Mouse (Mus musculus) forebrain, embryonic 15.5 days (tissue): Measurements from ENCODE around the gene Tdrd5. TPM values are rescaled to one million over a fixed set of nuclear protein-coding genes. Genes with fewer than 3 reads are reported as not detected.
"Not testable (repeated sequence)": the region's sequence is repeated elsewhere in the genome, so short reads cannot be mapped to it uniquely, and the experiment has no call there.

ENCODE experiments used
- ATAC-seq: fragments of 200-750 bp; cut with Nextera tagmentation; replicated peaks from 2 replicates; pipeline ENCODE4 v1.8.0; 2017; ENCODE audit warnings: mild to moderate bottlenecking, moderate TSS enrichment, moderate library complexity
- H3K27ac ChIP-seq: fragments of 300-500 bp; sonication (generic); replicated peaks from 2 replicates; pipeline ENCODE4 v1.5.1; 2015; ENCODE audit warnings: mild to moderate bottlenecking, inconsistent platforms
- H3K27me3 ChIP-seq: fragments of 300-500 bp; sonication (generic); 2 replicates; pipeline ENCODE4 v1.6.1; 2015; ENCODE audit warnings: inconsistent platforms
- H3K36me3 ChIP-seq: fragments of 300-500 bp; sonication (generic); 2 replicates; pipeline ENCODE4 v1.6.1; 2015; ENCODE audit warnings: mild to moderate bottlenecking, inconsistent platforms
- H3K4me1 ChIP-seq: fragments of 300-500 bp; sonication (generic); 2 replicates; pipeline ENCODE4 v1.6.1; 2015; ENCODE audit warnings: inconsistent platforms
- H3K4me2 ChIP-seq: fragments of 300-500 bp; sonication (generic); replicated peaks from 2 replicates; pipeline ENCODE4 v1.6.1; 2015; ENCODE audit warnings: mild to moderate bottlenecking, inconsistent platforms
- H3K4me3 ChIP-seq: fragments of 300-500 bp; sonication (generic); 2 replicates; pipeline ENCODE4 v1.5.1; 2015; ENCODE audit warnings: mild to moderate bottlenecking, inconsistent platforms
- H3K9ac ChIP-seq: fragments of 300-500 bp; sonication (generic); replicated peaks from 2 replicates; pipeline ENCODE4 v1.6.1; 2015; ENCODE audit warnings: mild to moderate bottlenecking, inconsistent platforms
- H3K9me3 ChIP-seq: fragments of 300-500 bp; sonication (generic); 2 replicates; pipeline ENCODE4 v1.6.1; 2016; ENCODE audit warnings: inconsistent platforms
- WGBS: fragments of 180-500 bp; shearing (Covaris S2); methylation state at CpG from one replicate; pipeline ENCODE4 v1.1.7; 2015; ENCODE audit warnings: mixed read lengths; 5-methylcytosine and 5-hydroxymethylcytosine counted together
- polyA plus RNA-seq: library from polyadenylated mRNA; unstranded; fragments of >200 nt; fragmentation: Nextera tagmentation; extraction: Ambion mirVana; gene quantifications from 2 replicates; pipeline ENCODE4 v1.2.1, GENCODE M21; 2015

Tdrd5 gene
- 0.31 and 0.42 TPM in 2 replicates for polyA plus RNA-seq

- Histone ChIP-seq H3K27me3 (peaks cover 45% of the 10 kb centered on the region; the same call in 1 of the 2 replicates), H3K9me3 (no peaks in the 10 kb centered on the region), H3K9ac (peak within 1 kb of the TSS; percentile 53), H3K4me2 (peak within 1 kb of the TSS; percentile 98), H3K4me3 (peak within 1 kb of the TSS; percentile 71), H3K36me3 (no peaks in the 10 kb centered on the region), H3K4me1 (peaks cover 6% of the 10 kb centered on the region; the same call in 1 of the 2 replicates), H3K27ac (no peak within 1 kb of the TSS)
- ATAC-seq, result peak; percentile 94
- WGBS, result under 1% methylated on average over 80 of the region's 85 CpGs
These were observed at the start of gene Tdrd5 for GRCm38 (mm10) chr1:156302911-156303749. TSS of gene Tdrd5 (minus strand) at chr1:156303664.

- no peaks in the 10 kb centered on the region for H3K4me1 ChIP-seq
- no peak overlapping the region for H3K9ac ChIP-seq
- H3K4me2 ChIP-seq, result no peak overlapping the region
- no peaks in the 10 kb centered on the region for H3K36me3 ChIP-seq
- no peak overlapping the region for H3K27ac ChIP-seq
- 89% methylated on average over 2 of the region's 2 CpGs for WGBS
- no peaks in the 10 kb centered on the region for H3K9me3 ChIP-seq
- H3K27me3 ChIP-seq, result no peaks in the 10 kb centered on the region
- H3K4me3 ChIP-seq, result no peak overlapping the region
- ATAC-seq, result no peak
These were observed 49.0 kb upstream of the Tdrd5 start for GRCm38 (mm10) chr1:156352466-156352865.

- no peak overlapping the region for H3K4me2 ChIP-seq
- no peaks in the 10 kb centered on the region for H3K9me3 ChIP-seq
- ATAC-seq, result no peak
- no peaks in the 10 kb centered on the region for H3K27me3 ChIP-seq
- no peak overlapping the region for H3K27ac ChIP-seq
- no peaks in the 10 kb centered on the region for H3K4me1 ChIP-seq
- no peak overlapping the region for H3K4me3 ChIP-seq
- WGBS, result 80% methylated on average over 4 of the region's 4 CpGs
- no peaks in the 10 kb centered on the region for H3K36me3 ChIP-seq
- no peak overlapping the region for H3K9ac ChIP-seq
These were observed 47.0 kb upstream of the Tdrd5 start for GRCm38 (mm10) chr1:156350441-156350840.

- WGBS, result 86% methylated on average over 4 of the region's 4 CpGs
- no peak overlapping the region for H3K4me2 ChIP-seq
- no peaks in the 10 kb centered on the region for H3K4me1 ChIP-seq
- H3K9ac ChIP-seq, result no peak overlapping the region
- no peaks in the 10 kb centered on the region for H3K36me3 ChIP-seq
- H3K27ac ChIP-seq, result no peak overlapping the region
- no peaks in the 10 kb centered on the region for H3K27me3 ChIP-seq
- no peaks in the 10 kb centered on the region for H3K9me3 ChIP-seq
- H3K4me3 ChIP-seq, result no peak overlapping the region
- no peak for ATAC-seq
These were observed 45.6 kb upstream of the Tdrd5 start for GRCm38 (mm10) chr1:156349031-156349430.

DNA sequence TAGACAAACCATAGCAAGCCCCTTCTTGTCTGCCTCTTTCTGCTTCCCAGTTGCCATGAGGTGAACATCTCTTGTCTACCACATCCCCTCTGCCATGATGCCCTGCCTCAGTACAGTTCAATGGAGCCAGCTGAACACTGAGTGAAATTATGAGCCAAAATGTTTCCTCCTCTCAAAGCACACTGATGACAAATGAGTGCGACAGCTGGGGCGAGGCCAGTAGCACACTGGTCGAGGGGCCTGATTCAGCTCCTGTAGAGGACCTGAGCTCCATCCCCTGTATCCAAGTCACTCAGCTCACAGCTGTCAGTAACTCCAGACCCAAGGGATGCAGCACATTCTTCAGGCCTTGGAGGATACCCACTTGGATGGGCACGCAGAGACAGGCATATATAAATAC is 42.2 kb upstream of the Tdrd5 start:
- Histone ChIP-seq H3K27me3 (no peaks in the 10 kb centered on the region), H3K4me1 (no peaks in the 10 kb centered on the region), H3K4me2 (no peak overlapping the region), H3K27ac (no peak overlapping the region), H3K9ac (no peak overlapping the region), H3K4me3 (no peak overlapping the region), H3K9me3 (no peaks in the 10 kb centered on the region), H3K36me3 (no peaks in the 10 kb centered on the region)
- no peak for ATAC-seq
- 91% methylated on average over 4 of the region's 4 CpGs for WGBS

- H3K27me3 ChIP-seq, result no peaks in the 10 kb centered on the region
- no peak overlapping the region for H3K4me2 ChIP-seq
- no peak for ATAC-seq
- no peaks in the 10 kb centered on the region for H3K4me1 ChIP-seq
- no peak overlapping the region for H3K4me3 ChIP-seq
- WGBS, result 69% methylated on average over 4 of the region's 4 CpGs
- H3K27ac ChIP-seq, result no peak overlapping the region
- H3K36me3 ChIP-seq, result no peaks in the 10 kb centered on the region
- H3K9ac ChIP-seq, result no peak overlapping the region
- H3K9me3 ChIP-seq, result no peaks in the 10 kb centered on the region
These were observed 41.0 kb upstream of the Tdrd5 start for GRCm38 (mm10) chr1:156344433-156344832.

- Histone ChIP-seq H3K4me1 (no peaks in the 10 kb centered on the region), H3K9ac (no peak overlapping the region), H3K9me3 (no peaks in the 10 kb centered on the region), H3K27me3 (no peaks in the 10 kb centered on the region), H3K27ac (no peak overlapping the region), H3K36me3 (no peaks in the 10 kb centered on the region), H3K4me2 (no peak overlapping the region), H3K4me3 (no peak overlapping the region)
- ATAC-seq, result no peak
- WGBS, result 75% methylated on average over 4 of the region's 4 CpGs
These were observed 37.4 kb upstream of the Tdrd5 start for GRCm38 (mm10) chr1:156340847-156341246.

- Histone ChIP-seq H3K4me1 (no peaks in the 10 kb centered on the region), H3K9ac (no peak overlapping the region), H3K27me3 (no peaks in the 10 kb centered on the region), H3K4me3 (no peak overlapping the region), H3K36me3 (no peaks in the 10 kb centered on the region), H3K27ac (no peak overlapping the region), H3K9me3 (no peaks in the 10 kb centered on the region), H3K4me2 (no peak overlapping the region)
- WGBS, result 88% methylated on average over 9 of the region's 9 CpGs
- no peak for ATAC-seq
These were observed 19.7 kb upstream of the Tdrd5 start for GRCm38 (mm10) chr1:156323126-156323525.

- ATAC-seq, result no peak
- Histone ChIP-seq H3K27ac (no peak within 1 kb of the TSS), H3K9me3 (no peaks in the 10 kb centered on the region), H3K4me3 (peak within 1 kb of the TSS; percentile 10; the same call in 1 of the 2 replicates), H3K4me2 (peak within 1 kb of the TSS; percentile 30), H3K27me3 (peaks cover 24% of the 10 kb centered on the region), H3K36me3 (no peaks in the 10 kb centered on the region), H3K4me1 (peaks cover 3% of the 10 kb centered on the region; the same call in 1 of the 2 replicates), H3K9ac (no peak within 1 kb of the TSS)
- 3% methylated on average over 29 of the region's 29 CpGs for WGBS
These were observed 7.2 kb upstream of the Tdrd5 start, which contains the start of gene Nphs2 for GRCm38 (mm10) chr1:156310630-156311029. TSS of gene Nphs2 (plus strand) at chr1:156310727.

- 90% methylated on average over 1 of the region's 1 CpGs for WGBS
- Histone ChIP-seq H3K36me3 (no peaks in the 10 kb centered on the region), H3K9me3 (no peaks in the 10 kb centered on the region), H3K9ac (no peak overlapping the region), H3K27me3 (peaks cover 43% of the 10 kb centered on the region), H3K4me2 (no peak overlapping the region), H3K4me3 (no peak overlapping the region), H3K4me1 (peaks cover 5% of the 10 kb centered on the region), H3K27ac (no peak overlapping the region)
- no peak for ATAC-seq
These were observed 5.1 kb upstream of the Tdrd5 start for GRCm38 (mm10) chr1:156308595-156308994.

GRCm38 (mm10) chr1:156290016-156290415 is 13.4 kb downstream of the Tdrd5 start:
- H3K4me2 ChIP-seq, result no peak overlapping the region
- no peak for ATAC-seq
- no peak overlapping the region for H3K4me3 ChIP-seq
- WGBS, result 92% methylated on average over 6 of the region's 6 CpGs
- no peaks in the 10 kb centered on the region for H3K9me3 ChIP-seq
- H3K27ac ChIP-seq, result no peak overlapping the region
- no peaks in the 10 kb centered on the region for H3K27me3 ChIP-seq
- no peaks in the 10 kb centered on the region for H3K36me3 ChIP-seq
- no peaks in the 10 kb centered on the region for H3K4me1 ChIP-seq
- H3K9ac ChIP-seq, result no peak overlapping the region

- H3K4me2 ChIP-seq, H3K9ac ChIP-seq, H3K4me3 ChIP-seq, H3K27ac ChIP-seq, H3K4me1 ChIP-seq, H3K36me3 ChIP-seq, ATAC-seq, H3K9me3 ChIP-seq, H3K27me3 ChIP-seq: not testable (repeated sequence)
- 72% methylated on average over 10 of the region's 10 CpGs for WGBS
These were observed 14.3 kb downstream of the Tdrd5 start for GRCm38 (mm10) chr1:156289222-156289587.
